Mouse (Mus musculus): ENCODE data around the gene Cacna1g.

The Cacna1g gene

GRCm38 (mm10) chr11:94445300-94445699 lies 28.7 kb downstream of the Cacna1g start:
- CTCF ChIA-PET = no interaction called here

GRCm38 (mm10) chr11:94444829-94445228 lies 29.2 kb downstream of the Cacna1g start:
- CTCF ChIA-PET = no interaction called here

GRCm38 (mm10) chr11:94441752-94442151 lies 32.2 kb downstream of the Cacna1g start:
- CTCF ChIA-PET = no interaction called here

- CTCF ChIA-PET = no interaction called here
These were observed 32.9 kb downstream of the Cacna1g start for GRCm38 (mm10) chr11:94441122-94441521.

GRCm38 (mm10) chr11:94440421-94440820 lies 33.6 kb downstream of the Cacna1g start:
- CTCF ChIA-PET = no interaction called here

GRCm38 (mm10) chr11:94429011-94429651 lies 44.9 kb downstream of the Cacna1g start:
- CTCF ChIA-PET = no interaction called here

- CTCF ChIA-PET = no interaction called here
These were observed 45.7 kb downstream of the Cacna1g start for GRCm38 (mm10) chr11:94428091-94428835.

- CTCF ChIA-PET = no interaction called here
These were observed 48.3 kb downstream of the Cacna1g start for GRCm38 (mm10) chr11:94425656-94426055.

- CTCF ChIA-PET = no interaction called here
These were observed 48.8 kb downstream of the Cacna1g start for GRCm38 (mm10) chr11:94425215-94425614.

- CTCF ChIA-PET = interaction anchor here (0.6 kb wide), 1 partner anchor 33 kb away, joined by 5 read pairs; no protein-coding TSS in a partner anchor
These were observed 49.6 kb downstream of the Cacna1g start for GRCm38 (mm10) chr11:94424380-94424779.

GRCm38 (mm10) chr11:94423855-94424254 lies 50.1 kb downstream of the Cacna1g start:
- CTCF ChIA-PET = no interaction called here

GRCm38 (mm10) chr11:94420991-94421390 lies 53.0 kb downstream of the Cacna1g start:
- CTCF ChIA-PET = no interaction called here

GRCm38 (mm10) chr11:94420325-94420724 lies 53.7 kb downstream of the Cacna1g start:
- CTCF ChIA-PET = no interaction called here

GRCm38 (mm10) chr11:94419004-94419727 lies 54.8 kb downstream of the Cacna1g start:
- CTCF ChIA-PET = interaction anchor here (0.7 kb wide), 1 partner anchor 48 kb away, joined by 10 read pairs; no protein-coding TSS in a partner anchor

GRCm38 (mm10) chr11:94414042-94414441 lies 60.0 kb downstream of the Cacna1g start:
- CTCF ChIA-PET = no interaction called here

- CTCF ChIA-PET = no interaction called here
These were observed 60.5 kb downstream of the Cacna1g start for GRCm38 (mm10) chr11:94413516-94413915.

- CTCF ChIA-PET = no interaction called here
These were observed 61.0 kb downstream of the Cacna1g start for GRCm38 (mm10) chr11:94412998-94413469.

- CTCF ChIA-PET = no interaction called here
These were observed 61.4 kb downstream of the Cacna1g start for GRCm38 (mm10) chr11:94412562-94412961.

GRCm38 (mm10) chr11:94407803-94408321 lies 66.1 kb downstream of the Cacna1g start:
- CTCF ChIA-PET = interaction anchor here (0.6 kb wide), 1 partner anchor 274 kb away, joined by 6 read pairs; no protein-coding TSS in a partner anchor

GRCm38 (mm10) chr11:94405348-94405747 lies 68.7 kb downstream of the Cacna1g start:
- CTCF ChIA-PET = no interaction called here

- CTCF ChIA-PET = no interaction called here
These were observed 69.2 kb downstream of the Cacna1g start for GRCm38 (mm10) chr11:94404641-94405260.

- CTCF ChIA-PET = no interaction called here
These were observed 69.8 kb downstream of the Cacna1g start for GRCm38 (mm10) chr11:94404178-94404577.
